Mouse (Mus musculus): ENCODE data around the gene Sidt1.
A peak's percentile ranks its signal among the peaks of the same experiment; 100 is the strongest.

Sidt1 gene

GRCm38 (mm10) chr16:44332861-44333284 is at the start of gene Sidt1:
Gene Sidt1, minus strand, starts transcription at chr16:44333196.
- DNase-seq, result peak; percentile 40 to 41

DNA sequence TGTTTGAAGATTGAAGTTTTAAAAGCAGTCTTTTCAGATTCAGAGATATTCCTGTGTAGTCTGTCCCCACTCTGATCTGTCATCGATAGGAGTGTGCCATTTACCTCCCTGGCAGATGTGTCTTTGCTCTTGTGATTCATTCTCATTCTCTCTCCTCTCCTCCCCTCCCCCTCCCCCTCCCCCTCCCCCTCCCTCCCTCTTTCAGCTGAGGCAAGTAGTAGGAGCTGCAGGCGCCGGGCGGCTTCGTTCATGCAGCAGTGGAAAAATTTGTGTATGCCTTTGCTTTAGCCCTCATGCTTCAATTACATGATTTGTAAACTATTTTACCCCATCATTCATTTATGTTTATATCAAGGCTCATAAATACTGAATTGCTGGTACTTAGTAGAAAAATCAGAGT is 48.6 kb upstream of the Sidt1 start:
- DNase-seq, result no peak

DNA sequence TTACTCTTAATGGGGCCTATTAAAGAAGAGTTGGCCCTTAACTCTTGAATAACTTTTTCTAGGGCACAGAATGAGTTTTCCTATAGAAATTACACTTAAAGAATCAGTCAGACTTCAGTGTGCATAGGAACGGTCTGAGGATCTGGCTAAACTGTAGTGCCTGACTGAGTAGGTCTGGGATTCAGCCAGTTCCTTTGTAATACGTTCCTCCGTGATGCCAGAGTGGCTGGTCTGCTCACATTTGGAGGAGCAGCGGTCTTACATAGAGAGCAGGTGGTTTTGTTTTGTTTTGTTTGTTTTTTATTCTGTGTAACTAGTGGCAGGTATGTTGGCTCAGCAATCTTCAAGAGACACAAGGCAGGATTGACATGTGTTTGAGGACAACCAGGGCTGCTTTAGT is 47.0 kb upstream of the Sidt1 start:
- DNase-seq, result no peak

GRCm38 (mm10) chr16:44375459-44375858 is 42.5 kb upstream of the Sidt1 start:
- no peak for DNase-seq

GRCm38 (mm10) chr16:44365522-44365921 is 32.5 kb upstream of the Sidt1 start:
- no peak for DNase-seq

DNA sequence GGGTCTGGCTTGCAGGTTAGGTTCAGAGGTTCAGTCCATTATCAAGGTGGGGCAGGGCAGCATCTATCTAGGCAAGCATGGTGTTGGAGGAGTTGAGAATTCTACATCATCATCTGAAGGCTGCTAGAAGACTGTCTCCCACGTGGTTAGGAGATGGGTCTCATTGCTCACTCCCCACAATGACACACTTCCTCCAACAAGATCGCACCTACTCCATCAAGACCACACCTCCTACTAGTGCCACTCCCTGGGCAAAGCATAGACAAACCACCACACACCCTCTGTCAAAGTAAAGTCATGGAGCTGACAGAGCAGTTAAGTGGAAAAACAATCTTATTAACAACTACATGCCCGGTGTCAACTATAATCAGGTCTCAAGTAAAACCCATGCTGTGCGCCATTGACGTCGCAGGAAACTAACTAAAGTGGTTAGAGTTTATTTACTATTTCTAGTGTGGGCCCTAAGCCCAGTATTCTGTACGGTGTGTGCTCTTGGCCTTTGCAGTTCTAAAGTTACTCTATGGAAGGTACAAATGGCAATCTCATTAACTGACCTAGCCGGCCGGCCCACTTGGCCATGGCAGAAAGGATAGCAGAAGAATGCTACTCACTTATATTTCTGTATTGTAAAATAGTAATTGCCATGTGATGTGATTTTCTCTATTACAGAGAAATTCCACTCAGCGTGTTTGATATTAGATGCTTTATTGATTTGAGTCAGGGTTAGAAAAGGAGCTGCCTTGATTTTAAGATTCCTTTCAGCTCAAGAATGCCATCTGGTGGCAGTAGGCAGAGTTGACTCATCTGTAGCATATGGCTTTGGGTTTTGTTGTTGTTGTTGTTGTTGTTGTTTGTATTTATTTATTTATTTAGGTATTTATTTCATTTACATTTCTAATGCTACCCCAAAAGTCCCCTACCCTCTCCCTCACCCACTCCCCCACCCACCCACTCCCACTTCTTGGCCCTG is 29.2 kb upstream of the Sidt1 start:
- peak in 1 of 2 experiments; percentile 21 for DNase-seq

DNA sequence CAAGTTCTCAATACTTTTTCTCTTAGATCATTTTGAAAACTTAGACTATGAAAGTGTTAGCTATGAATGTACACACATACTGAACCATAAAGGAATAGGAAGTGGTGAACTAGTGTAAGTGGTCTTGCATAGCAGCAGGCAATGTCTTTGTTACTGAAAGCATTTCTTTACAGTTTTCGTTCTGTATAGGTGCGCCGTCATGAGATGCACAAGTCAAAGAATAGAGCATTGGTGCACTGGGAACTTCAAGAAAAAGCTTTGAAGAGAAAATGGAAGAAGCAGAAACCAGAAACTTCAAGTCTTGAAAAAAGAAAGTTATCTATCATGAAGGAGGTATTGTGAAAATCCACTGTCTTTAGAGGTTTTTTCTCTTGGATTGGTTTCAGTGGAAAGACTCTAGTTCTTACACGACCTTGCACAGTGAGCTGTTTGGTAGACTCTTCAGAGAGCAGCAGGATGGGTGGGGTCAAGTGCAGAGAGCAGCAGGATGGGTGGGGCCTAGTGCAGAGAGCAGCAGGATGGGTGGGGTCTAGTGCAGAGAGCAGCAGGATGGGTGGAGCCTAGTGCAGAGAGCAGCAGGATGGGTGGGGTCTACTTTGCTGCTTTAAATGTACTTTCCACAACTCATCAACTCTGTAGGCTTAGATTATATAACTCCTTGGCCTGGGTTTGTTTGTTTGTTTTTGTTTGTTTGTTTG is 24.7 kb upstream of the Sidt1 start:
- peak; percentile 66 to 79 for DNase-seq

DNA sequence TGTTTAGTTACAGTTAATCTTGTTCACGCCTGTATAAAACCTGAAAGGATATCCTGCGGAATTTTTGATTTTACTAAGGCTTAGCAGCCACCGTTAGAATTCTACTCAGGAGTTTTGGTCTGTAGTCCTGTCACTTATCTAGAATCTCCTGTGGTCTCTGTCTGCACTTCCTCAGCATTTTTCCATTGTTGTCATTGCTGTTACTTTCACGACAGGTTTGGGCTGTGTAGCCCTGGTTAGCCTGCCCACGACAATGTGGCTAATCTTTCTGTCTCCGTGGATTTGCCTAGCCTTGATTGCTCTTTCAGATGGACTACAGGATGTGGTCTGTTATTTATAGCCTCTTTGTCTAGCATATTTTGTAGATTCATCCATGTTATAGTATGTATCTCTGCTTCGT is 23.3 kb upstream of the Sidt1 start:
- DNase-seq, result no peak

DNA sequence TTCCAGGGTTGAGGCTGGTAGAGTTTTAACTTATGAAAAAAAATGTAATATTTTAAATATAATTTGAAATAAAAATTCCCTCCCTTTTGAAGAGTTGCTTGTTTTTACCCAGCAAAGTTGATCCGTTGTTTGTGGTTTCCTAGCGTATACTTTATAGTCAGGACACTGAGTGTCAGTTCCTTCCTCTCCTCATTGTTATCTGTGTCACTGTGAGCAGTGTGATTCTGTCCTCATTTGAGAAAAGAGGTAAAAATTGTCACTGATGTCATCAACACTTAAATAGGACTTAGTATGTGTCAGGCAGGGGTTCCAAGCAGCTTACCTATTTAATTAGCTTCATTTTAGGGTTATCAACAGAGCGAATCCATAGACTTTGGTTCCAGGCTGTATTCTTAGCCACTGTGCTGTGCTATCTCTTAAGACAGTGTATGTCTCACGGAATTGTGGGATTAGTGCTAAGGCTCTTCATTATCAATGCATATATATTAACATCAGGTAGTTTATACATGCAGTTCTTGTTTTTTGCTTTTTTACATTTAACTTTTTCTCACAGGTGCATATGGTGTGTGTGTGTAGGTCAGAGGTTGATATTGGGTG is 16.9 kb upstream of the Sidt1 start:
- no peak for DNase-seq

GRCm38 (mm10) chr16:44347071-44347901 is 14.3 kb upstream of the Sidt1 start, which contains the start of gene Spice1:
Gene Spice1, plus strand, starts transcription at chr16:44347121.
- peak; percentile 94 to 96 for DNase-seq

DNA sequence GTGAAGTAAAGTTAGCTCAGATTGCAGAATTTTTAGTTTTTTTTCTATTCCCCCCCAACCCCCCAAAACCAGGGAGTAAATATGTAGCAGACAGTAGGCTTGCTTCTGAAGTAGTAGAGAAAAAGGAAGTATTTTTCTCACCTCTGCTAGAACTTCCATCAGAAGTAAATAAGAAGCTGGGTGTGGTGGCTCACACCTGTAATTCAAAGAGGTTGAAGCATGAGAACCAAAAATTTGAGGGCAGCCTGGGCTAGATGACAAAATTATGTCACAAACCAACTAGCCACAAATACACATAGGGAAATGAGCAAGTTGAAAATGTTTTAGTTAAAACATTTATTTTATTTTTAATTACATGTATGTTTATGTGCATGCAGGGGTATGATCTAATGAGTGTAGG is 4.5 kb upstream of the Sidt1 start:
- no peak for DNase-seq

DNA sequence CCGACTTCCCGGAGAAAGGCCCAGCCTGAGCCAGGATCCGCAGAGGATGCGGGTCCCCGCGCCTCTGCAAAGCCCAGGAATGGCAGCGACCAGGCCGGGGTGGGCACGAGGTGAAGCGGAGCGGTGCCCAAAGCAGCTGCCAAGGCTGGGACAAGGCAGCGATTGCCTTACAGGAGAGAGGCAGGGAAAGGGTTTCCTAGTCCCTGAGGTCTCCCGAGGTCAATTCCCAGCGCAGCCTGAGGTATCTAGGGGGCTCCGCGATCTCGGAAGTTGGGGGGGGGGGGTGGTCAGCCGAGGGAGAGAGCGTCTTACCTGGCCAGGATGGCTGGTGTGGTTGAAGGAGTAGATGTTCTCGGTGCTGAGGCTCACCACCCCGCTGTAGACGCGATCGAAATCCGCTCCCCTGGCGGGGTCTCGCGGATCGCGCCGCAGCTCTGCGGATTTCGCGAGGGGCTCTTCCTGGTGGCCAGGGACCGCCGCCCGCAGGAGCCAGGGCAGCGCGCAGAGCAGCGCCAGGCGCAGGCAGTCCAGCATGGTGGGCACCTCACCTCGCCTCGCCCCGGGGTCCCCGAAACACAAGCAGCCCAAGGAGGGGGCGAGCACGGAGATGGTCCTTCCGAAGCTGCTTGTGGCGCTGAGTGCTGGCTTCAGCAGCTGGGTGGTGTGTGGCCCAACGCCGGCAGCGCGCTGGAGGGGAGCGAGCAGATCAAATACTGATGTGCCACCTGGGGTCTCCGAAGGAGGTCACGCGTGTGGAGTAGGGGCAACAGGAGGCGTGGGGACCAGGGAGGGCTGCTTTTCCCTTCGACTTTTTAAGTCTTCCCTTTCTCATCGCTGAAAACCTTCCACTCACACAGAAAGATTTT is 768 bp downstream of the Sidt1 start:
- peak in 1 of 2 experiments; percentile 10 for DNase-seq

DNA sequence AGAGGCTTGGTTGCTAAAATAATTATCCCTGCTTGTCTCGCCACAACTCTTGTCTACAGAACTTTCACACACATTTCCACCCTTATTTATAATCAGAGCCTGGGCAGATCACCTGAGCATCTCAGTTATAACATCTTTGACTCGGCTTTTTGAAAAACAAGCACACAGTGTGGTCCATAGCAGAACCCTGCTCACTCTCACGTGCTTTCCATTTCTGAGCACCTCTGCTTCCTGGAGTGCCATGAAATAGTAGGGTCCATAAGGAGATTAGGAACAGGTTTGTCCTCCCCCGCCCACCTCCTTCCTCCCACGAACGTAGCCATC is 1.4 kb downstream of the Sidt1 start:
- DNase-seq, result no peak

DNA sequence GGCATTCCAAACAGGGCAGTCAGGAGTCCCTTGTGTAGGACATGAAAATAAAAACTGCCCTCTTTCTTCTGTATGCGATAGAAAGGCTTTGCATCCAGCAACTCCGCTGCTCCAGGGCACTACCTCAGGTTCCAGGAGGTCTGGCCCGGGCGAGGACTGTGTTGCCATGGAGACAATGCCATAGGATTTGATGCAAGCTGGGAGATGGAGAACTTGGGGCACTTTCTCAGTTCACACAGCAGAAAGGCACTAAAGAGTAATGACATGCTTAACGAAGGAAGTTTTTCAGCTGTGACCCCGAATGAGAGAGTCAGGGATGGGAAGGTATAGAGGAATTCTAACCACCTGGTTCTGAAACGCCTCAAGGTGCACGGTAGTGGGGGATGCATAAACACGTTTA is 1.8 kb downstream of the Sidt1 start:
- no peak for DNase-seq

DNA sequence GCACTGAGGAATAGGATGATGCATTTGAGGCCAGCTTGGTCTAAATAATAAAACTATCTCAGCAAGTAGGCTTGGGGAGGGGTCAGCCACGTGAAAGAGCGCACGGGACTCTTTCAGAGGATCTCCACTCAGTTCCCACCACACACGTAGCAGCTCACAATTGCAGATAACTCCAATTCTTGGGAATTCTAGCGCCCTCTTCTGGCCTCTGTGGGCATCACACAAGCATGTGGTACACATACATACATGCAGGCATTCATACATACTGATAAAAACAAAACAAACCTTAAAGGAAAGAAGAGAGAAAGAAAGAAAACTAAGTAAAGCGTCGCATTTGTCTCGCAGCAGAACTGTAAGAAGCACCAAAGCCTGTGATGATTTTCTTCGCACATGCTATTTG is 2.3 kb downstream of the Sidt1 start:
- no peak for DNase-seq

DNA sequence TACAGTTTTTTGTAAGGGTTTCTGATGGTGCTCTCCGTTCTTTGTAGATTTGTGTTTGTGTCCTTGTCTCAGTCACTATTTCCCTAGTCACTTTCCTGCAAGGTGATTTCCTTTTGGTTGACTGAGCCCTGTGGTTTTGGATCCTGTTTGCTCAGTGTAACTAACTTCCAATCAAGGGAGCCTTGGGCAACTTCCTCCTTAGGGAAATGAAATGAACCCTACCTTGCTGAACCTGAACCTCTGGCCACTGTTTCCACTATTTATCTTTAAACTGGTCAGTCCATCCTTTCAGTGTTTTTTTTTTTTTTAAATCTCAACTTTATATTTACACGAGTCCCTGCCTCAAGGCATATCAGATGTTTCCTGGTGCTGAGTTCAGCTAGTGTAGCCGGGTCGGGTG is 4.4 kb downstream of the Sidt1 start:
- DNase-seq, result peak; percentile 15 to 53

GRCm38 (mm10) chr16:44320232-44320631 is 12.8 kb downstream of the Sidt1 start:
- DNase-seq, result no peak

DNA sequence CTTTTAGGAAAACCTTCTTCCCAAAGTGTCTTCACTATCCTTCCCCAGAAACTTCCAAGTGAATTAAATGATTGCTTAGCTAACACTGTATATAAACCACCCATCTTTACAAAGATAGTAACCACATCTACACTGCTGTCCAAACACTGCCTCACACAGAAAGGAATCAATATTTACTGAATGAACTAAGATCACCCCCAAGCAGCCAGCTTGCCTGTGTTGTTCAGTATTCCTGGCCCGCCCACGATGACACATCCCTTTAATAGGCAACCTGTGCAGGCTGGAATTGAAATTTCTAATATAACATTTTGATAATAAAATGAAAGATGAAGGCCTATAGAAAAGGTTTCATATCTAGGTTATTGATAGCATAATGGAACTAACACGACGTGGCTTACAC is 16.6 kb downstream of the Sidt1 start:
- DNase-seq, result no peak

DNA sequence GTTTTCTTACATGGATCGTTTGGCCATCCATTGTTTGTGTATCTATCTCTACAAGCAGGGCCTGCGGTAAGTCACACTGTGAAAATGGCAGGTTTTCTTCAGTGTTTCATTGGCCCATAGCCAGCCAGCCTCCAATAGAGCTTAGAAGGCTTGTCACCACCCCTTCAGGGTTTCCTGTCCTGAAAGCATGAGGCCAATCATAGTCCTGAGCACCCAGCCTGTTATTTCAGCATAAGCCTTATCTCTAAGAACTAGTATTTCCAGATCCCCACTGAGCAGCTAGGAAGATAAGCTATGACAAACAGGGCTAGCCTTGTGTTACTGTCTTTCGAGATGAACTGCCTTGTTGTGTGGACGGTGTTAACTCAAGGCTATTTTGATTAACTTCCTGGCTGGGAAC is 19.6 kb downstream of the Sidt1 start:
- DNase-seq, result peak in 1 of 2 experiments; percentile 11

DNA sequence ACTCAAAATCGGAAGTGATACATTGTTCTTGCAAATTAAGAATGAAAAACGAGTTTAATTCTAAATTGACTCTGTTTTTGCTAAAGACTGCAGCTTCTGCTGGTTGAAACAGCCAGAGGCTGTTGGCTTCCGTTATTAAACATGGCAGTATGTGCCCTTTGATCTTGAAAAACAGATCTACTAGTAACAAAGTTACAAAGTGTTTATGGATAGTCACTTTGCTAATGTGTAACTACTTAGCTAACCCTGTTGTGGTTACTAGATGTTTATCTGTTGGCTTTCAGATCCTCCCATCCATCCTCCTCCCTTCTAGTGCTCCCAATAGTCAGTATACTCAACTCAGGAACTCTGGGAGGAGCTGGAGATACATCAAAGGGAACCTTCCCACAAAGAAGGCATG is 27.4 kb downstream of the Sidt1 start:
- DNase-seq, result no peak

- DNase-seq, result no peak
Measured at GRCm38 (mm10) chr16:44303822-44304221, 29.2 kb downstream of the Sidt1 start.
